Mouse (Mus musculus) gonadal fat pad, adult 2 months (tissue): ENCODE measurements around the gene Grcc10. TPM values are rescaled to one million over a fixed set of nuclear protein-coding genes. Genes with fewer than 3 reads are reported as not detected.

Source experiments
- DNase-seq: peaks from one replicate; pipeline ENCODE4 v3.0.0-alpha.2; 2012; ENCODE audit warnings: low read depth
- polyA plus RNA-seq: library from polyadenylated mRNA; depleted of rRNA; stranded (reverse); fragments of >200 nt; gene quantifications from 2 replicates; pipeline ENCODE4 v1.2.3, GENCODE M21; 2012; rRNA removed

Grcc10 gene
- polyA plus RNA-seq, 1 experiment: 329 TPM

DNA sequence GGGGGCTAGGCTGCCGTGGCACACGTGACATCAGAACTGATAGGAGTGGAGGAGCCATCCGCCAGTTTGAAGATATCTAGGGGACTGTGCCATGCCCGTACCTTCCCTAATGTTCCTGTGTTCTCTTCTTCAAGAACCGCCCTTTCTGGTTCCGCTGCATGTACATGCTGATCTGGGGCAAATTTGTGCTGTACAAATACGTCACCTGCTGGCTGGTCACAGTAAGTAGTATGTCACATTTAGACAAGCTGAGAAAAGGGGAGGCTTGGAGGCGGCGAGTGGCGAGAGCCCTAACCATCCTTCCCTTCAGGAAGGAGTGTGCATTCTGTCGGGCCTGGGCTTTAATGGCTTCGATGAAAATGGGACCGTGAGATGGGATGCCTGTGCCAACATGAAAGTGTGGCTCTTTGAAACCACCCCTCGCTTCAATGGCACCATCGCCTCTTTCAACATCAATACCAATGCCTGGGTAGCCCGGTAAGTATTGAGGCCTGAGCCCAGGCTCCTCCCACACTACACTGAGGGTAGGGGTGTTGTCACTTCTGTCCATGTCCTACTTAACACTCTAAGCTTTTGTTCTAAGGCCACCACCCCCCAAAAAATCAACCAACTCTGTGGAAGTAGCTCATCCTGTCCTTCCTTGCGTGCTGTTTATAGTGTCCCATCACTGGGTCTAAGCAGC is 38.9 kb downstream of the Grcc10 start:
- DNase-seq: no peak

DNA sequence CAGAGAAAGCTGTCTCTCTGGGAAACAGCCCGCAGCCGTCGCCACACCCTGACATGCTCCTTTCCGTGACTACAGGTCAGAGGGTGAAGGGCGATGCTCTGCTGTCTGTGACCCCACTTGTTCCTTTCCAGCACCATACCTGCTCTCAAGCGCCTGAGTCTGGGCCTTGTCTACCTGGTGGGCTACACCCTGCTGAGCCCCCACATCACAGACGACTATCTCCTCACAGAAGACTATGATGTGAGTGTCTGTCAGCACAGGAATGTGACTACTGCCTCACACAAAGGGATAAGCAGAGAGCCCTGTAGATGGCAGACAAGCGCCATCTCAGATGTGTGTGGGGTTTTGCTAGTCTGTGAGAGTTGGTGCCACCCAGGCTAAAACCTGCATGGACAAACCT is 39.8 kb downstream of the Grcc10 start:
- no peak for DNase-seq

DNA sequence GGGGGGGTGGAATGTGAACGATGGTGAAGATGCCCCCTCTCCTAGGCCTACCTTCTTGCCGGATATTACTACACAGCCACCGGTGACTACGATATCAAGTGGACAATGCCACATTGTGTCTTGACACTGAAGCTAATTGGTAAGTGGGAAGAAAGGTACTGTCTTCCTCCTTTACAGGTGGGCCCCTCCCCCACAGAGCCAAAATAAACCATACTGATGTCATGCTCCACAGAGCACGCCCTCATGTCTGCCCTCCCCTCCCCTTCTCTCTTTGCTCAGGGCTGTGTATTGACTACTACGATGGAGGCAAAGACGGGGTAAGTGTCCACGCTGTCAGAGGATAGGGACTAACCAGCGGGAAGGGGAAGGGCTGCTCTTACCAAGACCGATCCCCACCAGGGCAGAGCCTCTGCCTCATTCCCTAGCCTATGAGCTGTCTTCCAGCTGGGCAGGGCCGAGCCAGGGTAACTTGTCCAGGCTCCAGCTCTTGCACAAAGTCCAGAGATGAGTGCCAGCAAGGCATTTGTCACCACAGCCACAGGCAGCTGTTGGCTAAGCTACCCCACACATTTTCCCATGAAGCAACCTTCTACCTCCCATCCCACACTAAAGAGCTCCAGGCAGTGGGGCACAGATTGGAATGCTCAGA is 41.1 kb downstream of the Grcc10 start:
- peak; percentile 73 for DNase-seq

DNA sequence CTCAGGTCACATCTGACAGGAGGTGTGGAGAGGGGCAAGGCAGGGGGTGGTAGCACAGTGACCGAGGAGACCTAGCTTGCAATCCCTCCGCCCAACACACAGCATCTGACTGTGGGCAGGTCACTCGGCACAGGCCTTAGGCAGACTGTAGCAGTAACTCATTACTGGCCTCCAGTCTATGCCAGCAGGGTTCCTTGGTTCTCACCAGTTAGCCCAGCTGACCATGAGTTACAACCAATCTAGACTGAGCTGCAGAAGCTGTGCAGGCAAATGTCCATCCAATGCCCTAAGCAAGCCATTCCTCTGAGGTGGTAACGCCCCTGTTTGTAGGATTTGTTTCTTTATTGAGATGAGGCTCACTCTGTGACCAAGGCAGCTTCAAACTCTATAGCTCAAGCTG is 41.8 kb downstream of the Grcc10 start:
- no peak for DNase-seq

DNA sequence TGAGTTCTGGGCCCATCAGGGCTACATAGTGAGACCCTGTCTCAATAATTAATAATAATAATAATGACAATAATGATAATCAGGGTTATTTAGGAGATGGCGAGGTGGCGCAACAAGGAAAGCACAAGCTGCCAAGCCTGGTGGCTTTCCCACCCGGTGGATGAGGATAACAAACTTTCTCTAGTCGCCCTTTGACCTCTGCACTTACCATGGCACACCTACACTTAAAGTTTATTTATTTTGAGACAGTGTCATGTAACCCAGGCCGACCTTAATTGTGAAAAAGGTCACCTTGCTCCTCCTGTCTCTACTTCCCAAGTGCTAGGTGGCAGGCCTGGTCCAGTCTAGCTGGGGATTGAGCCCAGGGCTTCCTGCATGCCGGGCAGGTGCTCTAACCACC is 42.4 kb downstream of the Grcc10 start:
- no peak for DNase-seq

DNA sequence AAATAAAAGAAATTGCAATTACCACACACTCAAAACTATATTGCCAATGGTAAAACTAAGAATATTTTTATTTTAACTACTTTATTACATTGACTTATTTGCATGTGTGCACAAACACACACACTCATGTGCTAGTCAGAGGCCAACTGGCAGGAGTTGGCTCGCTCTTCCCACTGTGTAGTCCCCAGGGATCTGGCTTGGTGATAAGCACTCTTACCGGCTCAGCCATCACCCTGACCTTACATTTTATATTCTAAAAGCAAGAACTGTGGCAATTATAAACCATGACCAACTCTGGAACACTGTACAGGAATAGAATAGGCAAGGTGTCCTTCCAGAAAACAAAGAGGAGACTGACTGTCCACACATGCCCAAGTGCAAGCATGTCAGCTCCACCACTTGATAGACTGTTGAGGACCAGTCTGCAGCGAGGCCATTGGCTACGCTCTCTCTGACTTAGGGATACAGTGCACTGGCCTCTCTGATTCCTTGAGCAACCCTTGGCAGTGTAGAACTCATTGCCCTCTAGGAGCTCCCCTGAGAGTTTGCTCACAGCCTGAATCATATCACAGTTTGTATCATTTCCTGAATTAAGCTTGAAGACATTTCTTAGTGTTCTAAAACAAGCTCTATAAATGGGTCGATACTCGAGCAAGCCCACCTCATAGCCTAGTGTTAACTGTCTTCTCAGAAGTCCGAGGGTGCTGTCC is 44.6 kb downstream of the Grcc10 start:
- DNase-seq: no peak

DNA sequence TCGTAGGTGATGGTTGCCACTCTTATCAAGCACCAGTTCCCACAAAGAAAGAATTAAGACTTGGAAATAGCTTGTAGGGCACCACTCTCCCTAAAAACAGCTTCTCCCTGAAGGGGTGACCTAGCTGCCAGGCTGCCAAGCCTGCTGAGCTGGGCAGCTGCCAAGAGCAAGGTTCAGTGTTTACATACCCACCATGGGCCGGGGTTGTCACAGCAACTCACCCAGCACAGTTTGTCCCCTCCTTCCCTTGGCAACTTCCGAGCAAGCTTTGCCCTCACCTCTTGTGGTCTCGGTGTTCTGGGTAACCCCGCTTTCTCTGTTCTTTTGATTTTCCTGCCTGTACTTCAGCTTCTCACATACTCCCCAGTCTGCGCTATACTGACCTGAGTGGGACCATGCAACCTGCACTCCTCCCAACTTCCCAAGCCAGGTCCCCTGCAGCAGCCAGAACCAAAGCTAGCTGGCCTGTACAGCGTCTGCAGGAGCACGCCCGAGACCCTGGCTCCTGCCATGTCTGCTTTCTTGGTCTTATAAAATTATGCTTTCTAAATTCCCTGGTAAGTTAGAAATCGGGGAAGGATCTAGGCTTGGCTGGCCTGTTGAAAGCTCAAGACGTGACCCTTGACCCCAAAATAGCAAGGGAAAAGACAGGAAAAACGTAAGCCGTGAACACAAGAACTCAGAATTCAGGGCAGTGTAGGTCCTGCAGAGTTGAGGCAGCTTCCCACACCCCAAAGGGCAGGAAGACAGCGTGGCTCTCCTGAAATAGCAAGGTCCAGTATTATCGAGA is 46.8 kb downstream of the Grcc10 start:
- no peak for DNase-seq

DNA sequence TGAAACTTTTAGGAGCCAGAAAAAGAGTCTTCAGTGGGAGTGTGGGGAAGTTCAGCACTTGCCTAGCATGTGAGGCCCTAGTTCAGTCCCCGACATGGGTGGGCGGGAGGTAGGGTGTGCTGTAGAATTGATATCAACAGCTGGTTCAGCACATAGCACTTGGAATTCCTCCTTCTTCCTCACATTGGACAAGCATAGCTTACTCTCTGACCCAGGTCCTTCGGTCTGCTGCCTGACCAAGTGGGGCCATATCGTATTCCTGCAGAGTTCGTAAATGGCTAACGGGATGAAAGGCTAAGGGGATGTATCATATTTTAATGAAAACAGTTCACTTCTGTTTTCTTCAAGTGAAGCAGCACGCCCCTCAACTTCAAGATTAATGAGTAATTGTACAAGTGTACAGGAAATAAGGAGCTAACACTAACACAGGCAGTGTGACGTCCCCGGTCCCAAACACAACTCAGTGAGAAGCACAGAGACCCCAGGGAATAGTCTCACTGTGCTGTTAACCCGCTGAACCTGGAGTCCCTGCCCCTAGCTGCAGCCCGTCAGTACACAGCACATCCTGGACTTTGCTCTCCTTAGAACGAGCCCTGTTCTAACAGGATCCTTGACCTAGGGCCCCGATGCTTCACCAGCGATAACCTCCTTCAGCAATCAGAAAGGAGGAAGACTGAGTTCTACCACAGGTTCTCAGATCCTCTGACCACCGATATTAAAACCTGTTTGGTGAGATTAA is 47.8 kb downstream of the Grcc10 start:
- DNase-seq: no peak

DNA sequence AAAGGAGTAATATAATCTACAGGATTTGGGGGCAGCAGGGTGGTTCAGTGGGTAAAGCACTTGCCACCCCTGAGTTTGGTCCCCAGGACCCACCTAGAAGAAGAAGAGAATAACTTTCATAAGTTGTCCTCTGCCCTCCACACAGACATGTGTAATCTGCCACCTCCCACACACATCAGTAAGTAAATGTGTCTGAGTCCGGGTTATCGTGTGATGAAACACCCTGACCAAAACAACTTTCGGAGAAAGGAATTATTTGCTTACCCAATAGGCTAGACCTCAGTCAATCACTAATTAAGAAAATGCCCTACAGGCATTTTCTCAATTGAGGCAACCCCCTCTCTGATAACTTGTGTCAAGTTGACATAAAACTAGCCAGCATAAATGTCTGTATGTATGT is 50.7 kb downstream of the Grcc10 start:
- no peak for DNase-seq

Other genes with a start within 250 kb of the Grcc10 start
- 4.0 and 4.1 TPM in 2 replicates for gene C1rl, start 248.3 kb downstream of the Grcc10 start, polyA plus RNA-seq
- 39.6 and 67.0 TPM in 2 replicates for gene C1ra, start 229.0 kb downstream of the Grcc10 start, polyA plus RNA-seq
- gene C1s1, start 199.0 kb downstream of the Grcc10 start, polyA plus RNA-seq: 141 and 152 TPM in 2 replicates
- 0.10 TPM in 1 of 2 replicates, not detected in the other for gene C1rb, start 171.1 kb downstream of the Grcc10 start, polyA plus RNA-seq
- gene C1s2, start 105.3 kb downstream of the Grcc10 start, polyA plus RNA-seq: 2.1 and 2.5 TPM in 2 replicates
- gene Lpcat3, start 78.3 kb downstream of the Grcc10 start, polyA plus RNA-seq: 141 and 147 TPM in 2 replicates
- gene Emg1, start 29.2 kb downstream of the Grcc10 start, polyA plus RNA-seq: 43.6 and 44.2 TPM in 2 replicates
- gene Phb2, start 29.0 kb downstream of the Grcc10 start, polyA plus RNA-seq: 131 and 138 TPM in 2 replicates
- gene Ptpn6, start 2.7 kb downstream of the Grcc10 start, polyA plus RNA-seq: 24.2 and 25.2 TPM in 2 replicates
- gene Gm45234, start 14.6 kb upstream of the Grcc10 start, polyA plus RNA-seq: not detected in 2 replicates
- gene Atn1, start 15.2 kb upstream of the Grcc10 start, polyA plus RNA-seq: 22.4 and 55.8 TPM in 2 replicates
- 5.3 TPM in 2 replicates for gene Eno2, start 28.3 kb upstream of the Grcc10 start, polyA plus RNA-seq
- gene Lrrc23, start 38.4 kb upstream of the Grcc10 start, polyA plus RNA-seq: 3.1 and 4.6 TPM in 2 replicates
- 19.8 and 20.5 TPM in 2 replicates for gene Spsb2, start 67.3 kb upstream of the Grcc10 start, polyA plus RNA-seq
- 494 and 839 TPM in 2 replicates for gene Tpi1, start 72.9 kb upstream of the Grcc10 start, polyA plus RNA-seq
- 107 and 120 TPM in 2 replicates for gene Usp5, start 88.1 kb upstream of the Grcc10 start, polyA plus RNA-seq
- gene Cdca3, start 88.2 kb upstream of the Grcc10 start, polyA plus RNA-seq: 7.5 and 8.2 TPM in 2 replicates
- gene Gnb3, start 98.9 kb upstream of the Grcc10 start, polyA plus RNA-seq: 0.07 and 0.51 TPM in 2 replicates
- gene P3h3, start 116.4 kb upstream of the Grcc10 start, polyA plus RNA-seq: 21.4 and 24.2 TPM in 2 replicates
- gene Gpr162, start 122.6 kb upstream of the Grcc10 start, polyA plus RNA-seq: 1.0 and 1.9 TPM in 2 replicates
- 0.50 and 0.95 TPM in 2 replicates for gene Cd4, start 146.8 kb upstream of the Grcc10 start, polyA plus RNA-seq
- gene Lag3, start 170.3 kb upstream of the Grcc10 start, polyA plus RNA-seq: 2.4 and 3.1 TPM in 2 replicates
- 811 and 1,192 TPM in 2 replicates for gene Ptms, start 178.7 kb upstream of the Grcc10 start, polyA plus RNA-seq
- gene Mlf2, start 190.0 kb upstream of the Grcc10 start, polyA plus RNA-seq: 363 and 367 TPM in 2 replicates
- gene Cops7a, start 224.2 kb upstream of the Grcc10 start, polyA plus RNA-seq: 180 and 195 TPM in 2 replicates